Mouse (Mus musculus) CH12.LX (cell line): ENCODE measurements at regions not wholly inside any gene's neighbourhood (a gene's known extent, or its start where the extent isn't known, plus 50 kb on each side); places are given as distances from the start of the nearest gene placed in this dataset.

ENCODE experiments used
- DNase-seq: peaks from one replicate; pipeline ENCODE4 v3.0.0-alpha.2; 2013; ENCODE audit errors: extremely low read depth
- H3K27ac ChIP-seq: 2 replicates; pipeline ENCODE4 v1.5.1; 2012; ENCODE audit warnings: low read depth, mild to moderate bottlenecking, control low read depth, moderate library complexity; ENCODE audit not compliant: insufficient read depth
- H3K27me3 ChIP-seq: replicated peaks from 2 replicates; pipeline ENCODE3; 2012; ENCODE audit warnings: inconsistent platforms
- H3K36me3 ChIP-seq, 2 experiments: replicated peaks in 1 of 2; 2 replicates each; pipeline versions ENCODE3 to v1.6.1; 2012; ENCODE audit warnings: inconsistent platforms in 1 of 2, low read length in 1 of 2, mild to moderate bottlenecking in 1 of 2, mixed read lengths in 1 of 2, moderate library complexity in 1 of 2; ENCODE audit not compliant: control insufficient read depth in 1 of 2, insufficient read depth in 1 of 2
- H3K4me1 ChIP-seq, 2 experiments: 2 replicates each; pipeline ENCODE4 v1.6.1; 2012; ENCODE audit warnings: inconsistent platforms in 1 of 2, moderate library complexity in 1 of 2; ENCODE audit not compliant: insufficient read depth in 2 of 2, control insufficient read depth in 1 of 2
- H3K4me2 ChIP-seq: 2 replicates; pipeline ENCODE4 v1.6.1; 2012; ENCODE audit warnings: low read depth, mild to moderate bottlenecking, control low read depth; ENCODE audit not compliant: poor library complexity, insufficient read depth, severe bottlenecking
- H3K4me3 ChIP-seq, 3 experiments: fragments of 150-350 bp in 1 of 3; sonication (generic) in 1 of 3; replicated peaks in 1 of 3; 2 replicates each; pipeline versions ENCODE3 to v1.5.1; 2011 to 2012; ENCODE audit warnings: low read depth in 2 of 3, low read length in 2 of 3, mild to moderate bottlenecking in 2 of 3, moderate library complexity in 2 of 3, control low read depth in 1 of 3, improper control_type of control experiment in 1 of 3, inconsistent platforms in 1 of 3, mixed read lengths in 1 of 3; ENCODE audit not compliant: poor library complexity in 1 of 3
- H3K79me2 ChIP-seq: replicated peaks from 2 replicates; pipeline ENCODE4 v1.6.1; 2012; ENCODE audit warnings: mild to moderate bottlenecking, moderate library complexity; ENCODE audit not compliant: control insufficient read depth, poor library complexity, insufficient read depth, severe bottlenecking; ENCODE audit errors: extremely low read depth
- H3K9ac ChIP-seq: 2 replicates; pipeline ENCODE4 v1.6.1; 2012; ENCODE audit warnings: low read depth, mild to moderate bottlenecking, control low read depth, moderate library complexity; ENCODE audit not compliant: insufficient read depth
- H3K9me3 ChIP-seq: replicated peaks from 2 replicates; pipeline ENCODE3; 2012; ENCODE audit warnings: low read length, inconsistent platforms, mixed read lengths
- BHLHE40 ChIP-seq: IDR thresholded peaks from 2 replicates; pipeline ENCODE4 v1.6.1; 2011; ENCODE audit warnings: mild to moderate bottlenecking, low read depth, low read length, improper control_type of control experiment
- CHD1 ChIP-seq: IDR thresholded peaks from 2 replicates; pipeline ENCODE4 v1.6.1; 2012; ENCODE audit warnings: low read depth, low read length, improper control_type of control experiment, inconsistent platforms
- CHD2 ChIP-seq: IDR thresholded peaks from 2 replicates; pipeline ENCODE4 v1.6.1; 2011; ENCODE audit warnings: low read length, improper control_type of control experiment
- CTCF ChIP-seq, 2 experiments: IDR thresholded peaks in 1 of 2; conservative IDR thresholded peaks in 1 of 2; 2 replicates each; pipeline ENCODE4 v1.5.1; 2011 to 2012; ENCODE audit warnings: low read depth in 2 of 2, low read length in 2 of 2, improper control_type of control experiment in 1 of 2, inconsistent platforms in 1 of 2, mild to moderate bottlenecking in 1 of 2, moderate library complexity in 1 of 2
- E2F4 ChIP-seq: IDR thresholded peaks from 2 replicates; pipeline ENCODE4 v1.6.1; 2011; ENCODE audit warnings: low read depth, low read length, improper control_type of control experiment; ENCODE audit not compliant: insufficient replicate concordance
- GABPA ChIP-seq: IDR thresholded peaks from 2 replicates; pipeline ENCODE4 v1.6.1; 2012; ENCODE audit warnings: low read depth, low read length, improper control_type of control experiment, inconsistent platforms; ENCODE audit not compliant: insufficient replicate concordance
- HCFC1 ChIP-seq: IDR thresholded peaks from 2 replicates; pipeline ENCODE4 v1.6.1; 2012; ENCODE audit warnings: low read depth, mild to moderate bottlenecking, inconsistent platforms, low read length, improper control_type of control experiment
- KAT2A ChIP-seq: IDR thresholded peaks from 2 replicates; pipeline ENCODE4 v1.6.1; 2012; ENCODE audit warnings: low read length, improper control_type of control experiment, inconsistent platforms; ENCODE audit not compliant: insufficient replicate concordance
- MXI1 ChIP-seq: IDR thresholded peaks from 2 replicates; pipeline ENCODE4 v1.6.1; 2011; ENCODE audit warnings: mild to moderate bottlenecking, low read depth, low read length, improper control_type of control experiment
- MYC ChIP-seq: IDR thresholded peaks from 2 replicates; pipeline ENCODE4 v1.6.1; 2011; ENCODE audit warnings: low read depth, mild to moderate bottlenecking, improper control_type of control experiment, low read length
- POLR2A ChIP-seq: IDR thresholded peaks from 2 replicates; pipeline ENCODE4 v1.6.1; 2011; ENCODE audit warnings: low read depth, mild to moderate bottlenecking, improper control_type of control experiment, low read length
- POLR2AphosphoS2 ChIP-seq: IDR thresholded peaks from 2 replicates; pipeline ENCODE4 v1.6.1; 2011; ENCODE audit warnings: low read depth, low read length, improper control_type of control experiment
- RAD21 ChIP-seq: IDR thresholded peaks from 2 replicates; pipeline ENCODE4 v1.6.1; 2011; ENCODE audit warnings: low read depth, mild to moderate bottlenecking, low read length, improper control_type of control experiment, moderate library complexity
- SIN3A ChIP-seq: IDR thresholded peaks from 2 replicates; pipeline ENCODE4 v1.6.1; 2012; ENCODE audit warnings: low read length, improper control_type of control experiment, inconsistent platforms
- TCF12 ChIP-seq: IDR thresholded peaks from 2 replicates; pipeline ENCODE4 v1.6.1; 2014; ENCODE audit warnings: low read depth, mild to moderate bottlenecking, inconsistent platforms, low read length, improper control_type of control experiment
- USF2 ChIP-seq: conservative IDR thresholded peaks from 2 replicates; pipeline ENCODE4 v1.6.1; 2011; ENCODE audit warnings: low read depth, low read length, improper control_type of control experiment
- ZC3H11A ChIP-seq: IDR thresholded peaks from 2 replicates; pipeline ENCODE4 v1.6.1; 2012; ENCODE audit warnings: low read depth, mild to moderate bottlenecking, inconsistent platforms, low read length, improper control_type of control experiment
- ZKSCAN1 ChIP-seq: IDR thresholded peaks from 2 replicates; pipeline ENCODE4 v1.6.1; 2012; ENCODE audit warnings: low read depth, inconsistent platforms, low read length, improper control_type of control experiment, borderline replicate concordance
- ZMIZ1 ChIP-seq: IDR thresholded peaks from 2 replicates; pipeline ENCODE4 v1.6.1; 2012; ENCODE audit warnings: low read depth, mild to moderate bottlenecking, inconsistent platforms, low read length, improper control_type of control experiment
- ZNF384 ChIP-seq: IDR thresholded peaks from 2 replicates; pipeline ENCODE4 v1.6.1; 2012; ENCODE audit warnings: low read depth, low read length, improper control_type of control experiment, inconsistent platforms
- dilution Hi-C: fragments of 300-500 bp; cut with MboI; formaldehyde crosslinking; loops from 2 replicates; pipeline ENCODE4 v1.14.3; 2020; ENCODE audit warnings: low sequenced_read_pairs; ENCODE audit not compliant: extremely low pct_unique_long_range_greater_than_20kb, extremely low pct_ligation_motif_present
- in situ Hi-C: fragments of 300-500 bp; cut with MboI; formaldehyde crosslinking; loops from 3 replicates; pipeline ENCODE4 v1.14.3; 2019; ENCODE audit warnings: low sequenced_read_pairs, low pct_ligation_motif_present, low pct_unique_long_range_greater_than_20kb, mixed read lengths

GRCm38 (mm10) chr13:53721038-53721463 lies 248.2 kb upstream of the Msx2 start:
- no peak overlapping the region for H3K9ac ChIP-seq
- dilution Hi-C loops, result no loop called here
- DNase-seq, result no peak

GRCm38 (mm10) chr13:53717582-53717981 lies 244.7 kb upstream of the Msx2 start:
- Histone ChIP-seq H3K9ac (no peak overlapping the region), H3K4me2 (peak overlapping the region; percentile 17; the same call in 1 of the 2 replicates), H3K9me3 (no peaks in the 10 kb centered on the region), H3K27me3 (peaks cover 69% of the 10 kb centered on the region), H3K4me3 (no peak overlapping the region), H3K79me2 (no peaks in the 10 kb centered on the region), H3K27ac (no peak overlapping the region), H3K4me1 (peaks cover 2 to 12% of the 10 kb centered on the region in 2 experiments; a peak in 1 of 4 replicates), H3K36me3 (no peaks in the 10 kb centered on the region)
- peak; percentile 30 for DNase-seq
- TF ChIP-seq ZKSCAN1 (no peak), KAT2A (no peak), POLR2AphosphoS2 (no peak), ZMIZ1 (no peak)
- dilution Hi-C loops (no loop called here), in situ Hi-C loops (no loop called here)

More at GRCm38 (mm10) chr13:53721038-53721463, 248.2 kb upstream of the Msx2 start:
- H3K4me1 ChIP-seq, result peaks cover 2 to 12% of the 10 kb centered on the region in 2 experiments; a peak in 1 of 4 replicates
- no peaks in the 10 kb centered on the region for H3K9me3 ChIP-seq
- TF ChIP-seq SIN3A (no peak), ZMIZ1 (no peak), RAD21 (no peak), MXI1 (no peak), MYC (no peak), CHD2 (no peak), GABPA (no peak), USF2 (no peak), POLR2AphosphoS2 (no peak), BHLHE40 (no peak), POLR2A (no peak), HCFC1 (no peak), TCF12 (no peak), E2F4 (no peak), CHD1 (no peak), CTCF (conservative IDR thresholded peaks at IDR 0.05 in 1 of 2, IDR thresholded peaks at IDR 0.05 in 1 of 2; ENCODE audit: low read depth in 2 of 2, low read length in 2 of 2) (no peak), KAT2A (no peak), ZNF384 (no peak), ZC3H11A (no peak)
- H3K4me3 ChIP-seq, result no peak overlapping the region
- H3K79me2 ChIP-seq, result no peaks in the 10 kb centered on the region
- no peak overlapping the region for H3K27ac ChIP-seq
- no peaks in the 10 kb centered on the region for H3K36me3 ChIP-seq
- H3K4me2 ChIP-seq, result no peak overlapping the region
- H3K27me3 ChIP-seq, result peaks cover 82% of the 10 kb centered on the region
- in situ Hi-C loops, result no loop called here
